Mouse (Mus musculus): ENCODE results near the gene 9330161L09Rik.
"Not testable (repeated sequence)": the region's sequence is repeated elsewhere in the genome, so short reads cannot be mapped to it uniquely, and the experiment has no call there.

The 9330161L09Rik gene

DNA sequence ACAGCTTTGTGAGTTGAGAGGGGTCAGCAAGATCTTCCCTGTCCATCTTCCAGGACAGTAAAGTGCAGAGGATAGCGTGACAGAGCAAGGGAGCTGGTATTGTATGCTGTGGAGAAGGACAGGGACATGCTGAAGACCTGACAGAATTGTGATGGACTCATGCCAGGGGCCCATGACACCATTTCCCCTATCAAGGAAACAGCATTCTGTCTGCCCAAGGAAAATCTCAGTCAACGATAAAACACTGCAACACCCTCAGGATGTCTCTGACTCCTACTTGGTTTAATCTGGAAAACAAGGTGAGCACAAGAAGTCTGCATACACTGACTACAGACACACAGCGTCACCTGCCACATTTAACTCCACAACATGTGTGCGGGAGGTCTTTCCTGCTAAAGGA is at the start of gene 9330161L09Rik:
Gene 9330161L09Rik (minus strand): TSS at position 101 of the 400 bp plus-strand sequence.
- no peak for DNase-seq

DNA sequence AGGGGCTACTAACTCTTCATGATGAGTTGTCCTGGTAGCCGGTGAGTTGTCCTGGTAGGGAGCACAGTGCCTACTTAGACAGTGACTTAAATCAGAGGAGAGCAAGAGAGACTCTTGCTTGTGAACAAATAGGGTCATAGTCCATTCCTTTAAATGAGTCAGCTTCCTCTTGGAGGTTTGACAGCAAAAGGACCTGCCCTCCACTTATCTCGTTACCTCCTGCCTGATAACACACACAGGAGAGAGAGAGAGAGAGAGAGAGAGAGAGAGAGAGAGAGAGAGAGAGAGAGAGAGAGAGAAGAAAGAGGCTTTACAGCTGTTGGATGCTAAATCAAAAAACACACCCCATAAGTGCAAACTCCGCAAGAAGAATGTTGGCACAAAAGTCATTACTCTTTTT is 49.5 kb upstream of the 9330161L09Rik start, which contains the start of gene Ifi27l2b:
Gene Ifi27l2b (minus strand): TSS at position 84 of the 400 bp plus-strand sequence.
- DNase-seq, result no peak

DNA sequence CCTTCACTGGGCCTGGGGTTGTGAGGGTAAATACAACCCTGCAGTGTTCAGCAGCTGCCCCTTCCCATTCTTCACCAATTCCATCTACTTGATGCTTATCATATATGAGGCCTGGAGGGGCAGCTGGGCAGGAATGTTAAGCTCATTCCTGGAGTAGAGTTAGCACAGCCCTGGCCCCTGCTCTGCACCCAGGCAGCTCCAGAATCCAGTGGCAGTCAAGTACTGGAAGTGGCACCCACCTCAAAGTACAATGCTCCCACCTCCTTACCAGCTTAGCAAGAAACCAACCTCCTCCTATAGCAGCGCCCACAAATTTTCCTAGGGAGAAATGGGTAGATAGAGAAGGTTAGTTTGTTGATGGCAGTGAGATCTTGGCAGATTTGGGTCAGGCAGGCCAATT is 49.1 kb upstream of the 9330161L09Rik start:
- not testable (repeated sequence) for DNase-seq

DNA sequence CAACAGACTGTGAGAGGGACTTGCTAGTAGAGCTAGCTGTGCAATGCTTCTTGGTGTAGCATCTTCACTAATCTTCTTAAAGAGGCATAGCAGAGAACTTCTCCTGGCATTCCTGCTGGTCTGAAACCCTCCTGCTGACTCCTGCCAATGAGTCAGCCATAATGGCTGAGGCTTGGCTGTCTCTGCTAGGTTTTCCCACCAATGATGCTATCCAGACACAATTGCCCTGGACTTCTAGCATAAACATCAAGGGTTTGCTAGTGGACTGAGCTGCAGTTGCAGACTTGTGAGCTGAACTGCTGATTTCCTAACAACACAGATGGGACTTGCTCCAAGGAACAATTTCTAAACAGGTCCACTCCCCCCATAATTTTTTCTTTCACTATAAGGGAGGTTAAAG is 45.7 kb upstream of the 9330161L09Rik start:
- no peak for DNase-seq

DNA sequence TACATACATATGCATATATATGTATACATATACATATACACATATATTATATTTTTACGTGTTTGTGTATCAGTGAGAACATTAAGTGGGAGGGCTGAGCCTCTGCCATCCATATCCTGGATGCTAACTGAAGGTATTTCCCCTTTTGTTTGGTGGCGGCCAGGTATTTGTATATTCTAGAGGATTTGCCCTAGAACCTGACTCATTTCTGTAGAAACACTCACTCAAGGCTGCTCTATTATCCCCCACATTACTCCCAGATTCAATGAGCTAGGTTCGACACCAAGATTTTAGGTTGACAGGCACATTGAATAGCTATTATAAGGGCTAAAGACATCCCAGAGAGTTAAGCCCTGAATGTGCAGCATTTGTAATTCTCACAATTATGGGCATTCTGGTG is 37.4 kb upstream of the 9330161L09Rik start:
- DNase-seq, result no peak

DNA sequence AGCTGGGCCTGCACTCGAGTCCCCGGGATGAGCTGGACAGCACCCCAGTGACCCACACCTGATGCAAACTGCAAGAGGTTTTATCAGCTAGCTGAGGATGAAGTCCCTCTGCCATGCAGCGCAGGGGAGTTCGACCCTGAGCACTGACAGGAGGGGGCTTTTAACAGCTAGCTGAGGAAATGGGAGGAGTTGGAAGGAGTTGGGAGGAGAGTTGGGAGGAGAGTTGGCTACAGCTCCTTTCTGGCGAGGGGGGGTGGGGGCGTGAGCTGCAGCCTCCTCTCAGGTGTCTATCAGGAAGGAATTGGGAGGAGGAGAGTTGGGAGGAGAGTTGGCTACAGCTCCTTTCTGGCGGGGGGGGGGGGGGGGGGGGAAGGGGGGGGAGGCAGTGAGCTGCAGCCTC is 36.6 kb upstream of the 9330161L09Rik start:
- not testable (repeated sequence) for DNase-seq

DNA sequence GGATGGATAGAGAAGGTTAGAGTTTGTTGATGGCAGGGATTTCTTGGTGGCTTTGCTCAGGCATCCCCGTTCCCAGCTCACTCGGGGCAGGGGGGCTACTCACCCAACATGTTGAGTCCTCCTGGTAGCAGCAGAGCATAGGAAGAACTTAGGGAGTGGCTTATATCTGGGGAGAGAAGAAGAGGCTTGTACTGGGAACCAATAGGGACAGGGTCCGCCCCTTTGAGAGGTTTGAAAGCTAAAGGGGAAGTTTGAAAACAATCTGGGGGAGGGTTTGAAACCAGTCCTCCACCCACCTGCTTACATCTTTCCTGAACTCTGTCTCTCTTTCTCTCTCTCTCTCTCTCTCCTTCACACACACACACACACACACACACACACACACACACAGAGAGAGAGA is 35.9 kb upstream of the 9330161L09Rik start, which contains the start of gene Ifi27l2a:
Gene Ifi27l2a (minus strand): TSS at position 157 of the 400 bp plus-strand sequence.
- no peak for DNase-seq

DNA sequence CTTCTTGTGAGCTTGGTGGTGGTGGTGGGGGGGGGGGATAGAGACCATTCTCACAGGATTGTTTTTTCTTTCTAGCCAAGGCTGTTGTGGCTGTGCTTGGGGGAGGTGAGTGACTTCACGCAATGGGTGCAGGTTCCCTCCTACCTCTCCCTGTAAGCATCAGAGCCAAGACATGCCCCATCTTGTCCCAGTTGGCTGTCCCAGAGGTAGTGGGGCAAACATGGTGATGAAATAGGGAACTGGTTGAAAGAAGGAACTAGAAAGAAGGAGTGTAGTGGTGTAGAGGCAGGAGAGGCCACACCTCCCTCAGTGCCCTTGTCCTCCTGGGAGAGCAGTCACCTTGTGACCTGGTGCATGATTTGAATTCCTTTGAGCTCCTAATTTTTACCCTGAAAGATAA is 30.0 kb upstream of the 9330161L09Rik start:
- DNase-seq, result no peak

DNA sequence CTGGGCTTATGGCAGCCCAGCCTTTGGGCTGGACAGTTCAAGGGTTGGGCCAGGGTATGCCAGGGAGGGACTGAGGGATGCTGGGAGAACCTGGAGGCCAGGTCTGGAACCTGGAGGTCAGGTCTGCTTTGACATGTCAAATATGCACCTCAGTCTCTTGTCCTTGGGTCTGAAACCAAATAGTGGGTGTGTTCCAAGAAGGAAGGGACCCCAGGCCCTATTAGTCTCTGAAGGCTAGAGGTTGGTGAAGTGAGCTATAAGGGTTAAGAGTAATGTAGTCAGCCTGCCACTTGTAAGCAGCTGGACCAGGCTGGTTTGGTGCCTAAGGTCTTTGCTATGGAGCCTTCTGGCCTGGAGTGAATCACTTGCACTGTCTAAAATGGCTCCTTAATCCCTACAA is 27.2 kb upstream of the 9330161L09Rik start:
- DNase-seq, result no peak

DNA sequence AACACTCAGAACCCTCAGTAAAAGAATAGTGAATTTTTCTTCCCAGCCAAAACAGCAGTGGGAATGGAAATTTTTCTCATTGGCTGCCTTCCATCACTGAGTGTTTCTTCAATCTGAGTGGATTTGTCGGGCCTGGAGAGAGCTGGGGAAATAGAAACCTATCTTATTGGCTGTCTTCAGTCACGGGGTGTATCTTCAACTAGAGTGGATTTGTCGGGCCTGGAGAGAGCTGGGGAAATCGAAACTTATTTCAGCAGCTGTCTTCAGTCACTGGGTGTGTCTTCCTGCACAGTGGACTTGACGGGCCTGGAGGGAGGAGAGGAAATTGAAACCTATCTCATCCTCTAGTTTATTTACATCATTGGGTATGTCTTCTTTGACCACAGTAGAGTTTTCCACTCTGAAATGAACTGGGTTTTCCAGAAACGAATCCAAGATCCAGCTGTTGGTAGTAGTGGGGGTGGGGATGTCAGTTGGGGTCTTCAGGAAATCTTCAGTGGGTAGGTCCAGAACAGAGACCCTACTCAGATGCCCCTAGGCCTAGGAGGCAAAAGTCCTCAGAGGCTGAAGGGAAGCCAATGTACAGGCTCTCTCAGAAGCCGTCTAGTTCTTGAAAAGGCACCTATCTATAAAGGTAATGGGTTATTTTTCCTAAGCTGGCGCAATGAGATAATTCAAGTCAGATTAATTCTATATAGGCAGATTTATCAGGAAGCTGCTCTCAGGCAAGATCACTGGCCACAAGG is 26.5 kb upstream of the 9330161L09Rik start, which contains the start of gene Ifi27:
Gene Ifi27 (plus strand): TSS at position 226 of the 746 bp plus-strand sequence.
- DNase-seq, result peak; percentile 65

DNA sequence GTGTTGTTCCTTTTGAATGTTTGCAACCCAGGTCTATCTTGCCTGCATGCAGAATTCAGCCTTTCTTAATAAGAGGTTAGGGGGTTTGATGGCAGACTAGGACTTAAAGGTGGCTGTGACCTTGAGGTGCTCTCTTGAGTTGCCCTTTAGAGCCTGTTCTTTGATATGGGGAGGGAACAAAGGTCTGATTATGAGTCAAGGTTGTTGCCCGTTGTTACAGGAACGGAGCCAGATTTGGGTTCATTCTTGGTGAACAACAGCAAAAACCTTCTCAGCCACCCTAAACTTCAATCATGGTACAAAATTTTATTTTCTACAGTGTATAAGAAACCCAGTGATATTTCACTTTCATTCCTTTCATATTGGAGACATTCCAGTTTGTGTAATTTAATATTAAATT is 25.8 kb upstream of the 9330161L09Rik start:
- no peak for DNase-seq

DNA sequence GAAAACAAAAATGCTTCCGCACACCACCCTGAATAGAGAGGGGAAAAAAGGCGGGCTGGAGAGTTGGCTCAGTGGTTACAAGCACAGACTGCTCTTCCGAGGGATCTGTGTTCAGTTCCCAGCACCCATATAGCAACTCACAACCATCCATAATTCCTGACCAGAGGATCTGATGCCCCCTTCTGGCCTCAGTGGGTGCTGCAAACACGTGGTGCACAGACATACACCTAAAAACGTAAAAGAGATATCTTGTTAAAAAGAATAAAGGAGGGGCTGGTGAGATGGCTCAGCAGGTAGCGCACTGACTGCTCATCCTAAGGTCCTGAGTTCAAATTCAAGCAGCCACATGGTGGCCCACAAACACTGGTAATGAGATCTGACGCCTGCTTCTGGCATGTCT is 19.1 kb upstream of the 9330161L09Rik start:
- no peak for DNase-seq

DNA sequence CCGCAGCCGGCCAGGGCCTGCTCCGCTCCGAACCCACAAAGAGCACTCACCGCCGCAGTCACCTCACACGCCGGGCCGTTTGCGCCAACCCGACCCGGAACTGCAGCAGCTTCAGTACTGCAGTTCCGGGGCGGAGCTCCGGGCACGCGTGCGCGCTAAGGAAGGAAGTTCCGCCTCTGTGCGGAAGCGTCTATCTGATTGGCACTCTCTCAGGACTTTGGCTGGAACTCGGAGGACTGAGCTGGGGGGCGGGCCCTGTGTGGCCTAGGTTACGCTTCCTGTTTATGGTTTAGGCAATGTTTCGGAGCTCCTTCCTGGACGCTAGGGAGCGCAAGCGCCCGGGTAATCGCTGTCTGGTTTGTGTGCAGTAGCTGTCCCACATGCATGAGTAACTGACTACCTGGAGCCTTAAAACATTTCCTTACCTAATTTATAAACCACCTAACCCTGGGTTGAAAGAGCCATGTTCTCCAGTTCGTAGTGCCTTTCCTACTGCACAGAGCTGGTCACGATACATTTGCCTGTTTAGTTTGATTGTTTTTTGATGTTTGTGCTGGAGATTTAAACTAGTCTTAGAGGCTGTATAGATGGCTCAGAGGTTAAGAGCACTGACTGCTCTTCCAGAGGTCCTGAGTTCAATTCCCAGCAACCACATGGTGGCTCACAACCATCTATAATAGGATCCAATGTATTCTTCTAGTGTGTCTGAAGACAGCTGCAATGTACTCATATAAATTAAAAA is 18.3 kb upstream of the 9330161L09Rik start, which contains the start of gene Ddx24:
Gene Ddx24 (minus strand): TSS at position 102 of the 742 bp plus-strand sequence.
- DNase-seq, result peak; percentile 98

DNA sequence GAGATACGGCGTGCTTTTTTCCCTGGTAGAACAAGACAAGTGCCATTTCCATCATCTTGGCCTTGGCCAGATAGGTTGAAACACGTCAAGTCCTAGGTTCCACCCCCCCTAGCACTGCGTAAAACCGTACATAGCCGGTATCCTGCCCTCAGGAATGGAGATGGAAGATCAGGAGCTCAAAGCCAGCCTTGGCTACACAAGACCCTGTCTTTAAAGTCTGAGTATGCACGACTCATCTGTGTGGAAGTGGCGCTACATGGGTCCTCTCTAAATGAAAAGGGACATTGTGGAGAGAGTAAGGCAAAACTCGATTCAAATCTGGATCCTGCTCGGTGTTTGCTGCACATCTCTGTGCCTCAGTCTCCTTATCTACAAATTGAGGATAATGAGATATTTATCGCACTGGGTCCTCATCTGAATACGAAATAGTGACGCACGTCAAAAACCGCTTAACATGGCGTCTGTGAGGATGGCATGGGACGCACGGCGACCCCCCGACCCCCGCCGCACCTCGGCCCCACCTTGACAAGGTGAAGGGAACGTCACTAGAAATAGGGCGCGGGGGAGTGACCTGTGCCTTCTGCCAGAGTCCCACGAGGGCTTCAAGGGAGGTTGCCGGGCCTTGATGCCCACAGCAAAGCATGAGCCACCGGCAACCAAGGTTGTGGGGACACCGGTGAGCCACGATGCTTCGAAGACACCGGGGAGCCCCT is 17.6 kb upstream of the 9330161L09Rik start:
- DNase-seq, result no peak

DNA sequence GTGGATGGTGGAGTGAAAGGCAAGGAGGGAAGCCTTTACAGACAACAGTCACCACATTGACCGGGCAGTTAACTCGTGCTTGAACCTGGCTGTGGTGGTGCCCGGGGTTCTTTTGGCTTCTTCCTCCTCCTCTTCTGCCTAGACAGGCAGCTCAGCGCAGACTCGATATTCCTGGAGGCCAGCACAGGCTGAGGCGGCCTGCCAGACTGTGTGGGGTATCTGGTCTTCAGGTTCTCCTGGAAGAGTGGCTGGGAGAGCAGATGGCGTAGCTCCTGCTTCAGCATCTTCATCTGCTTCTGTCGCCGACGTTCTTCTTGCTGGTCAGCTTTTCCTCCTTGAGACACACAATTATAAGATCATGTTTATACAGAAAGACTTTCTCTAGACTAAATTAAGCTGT is 524 bp upstream of the 9330161L09Rik start:
- DNase-seq, result no peak

DNA sequence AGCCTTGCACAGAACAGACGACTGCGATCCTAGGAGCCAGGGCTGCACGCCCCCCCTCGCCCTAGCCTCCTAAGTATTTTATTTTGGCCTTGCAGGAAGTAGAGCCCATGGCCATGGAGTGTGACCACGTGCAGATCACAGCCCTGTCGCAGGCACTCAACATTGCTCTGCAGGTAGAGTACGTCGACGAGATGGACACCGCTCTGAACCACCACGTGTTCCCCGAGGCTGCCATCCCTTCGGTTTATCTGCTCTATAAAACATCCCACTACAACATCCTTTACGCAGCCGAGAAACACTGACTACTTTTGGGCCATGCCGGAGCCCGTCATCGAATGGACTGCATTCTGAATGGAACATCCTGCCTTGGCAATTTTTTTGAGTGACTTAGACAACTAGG is 3.5 kb downstream of the 9330161L09Rik start:
- DNase-seq, result no peak

DNA sequence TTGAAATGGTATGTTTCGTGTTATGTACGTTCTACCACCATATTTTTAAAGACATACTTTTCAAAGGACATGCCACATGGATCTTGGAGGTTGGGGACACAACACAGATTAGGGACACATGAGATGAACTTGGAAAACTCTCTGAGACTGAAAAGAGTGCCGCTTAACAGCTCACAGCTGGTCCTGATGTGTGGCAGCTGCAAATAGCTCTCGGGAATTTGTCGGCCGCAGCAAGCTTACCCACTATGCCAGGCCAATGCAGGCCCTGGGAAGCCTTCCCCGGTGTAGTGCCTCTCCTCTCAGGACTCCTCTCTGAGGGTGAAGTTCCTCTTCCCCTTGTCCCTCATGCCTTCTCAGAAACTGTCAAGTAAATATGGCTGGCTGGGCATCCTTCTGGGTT is 10.9 kb downstream of the 9330161L09Rik start:
- DNase-seq, result no peak

DNA sequence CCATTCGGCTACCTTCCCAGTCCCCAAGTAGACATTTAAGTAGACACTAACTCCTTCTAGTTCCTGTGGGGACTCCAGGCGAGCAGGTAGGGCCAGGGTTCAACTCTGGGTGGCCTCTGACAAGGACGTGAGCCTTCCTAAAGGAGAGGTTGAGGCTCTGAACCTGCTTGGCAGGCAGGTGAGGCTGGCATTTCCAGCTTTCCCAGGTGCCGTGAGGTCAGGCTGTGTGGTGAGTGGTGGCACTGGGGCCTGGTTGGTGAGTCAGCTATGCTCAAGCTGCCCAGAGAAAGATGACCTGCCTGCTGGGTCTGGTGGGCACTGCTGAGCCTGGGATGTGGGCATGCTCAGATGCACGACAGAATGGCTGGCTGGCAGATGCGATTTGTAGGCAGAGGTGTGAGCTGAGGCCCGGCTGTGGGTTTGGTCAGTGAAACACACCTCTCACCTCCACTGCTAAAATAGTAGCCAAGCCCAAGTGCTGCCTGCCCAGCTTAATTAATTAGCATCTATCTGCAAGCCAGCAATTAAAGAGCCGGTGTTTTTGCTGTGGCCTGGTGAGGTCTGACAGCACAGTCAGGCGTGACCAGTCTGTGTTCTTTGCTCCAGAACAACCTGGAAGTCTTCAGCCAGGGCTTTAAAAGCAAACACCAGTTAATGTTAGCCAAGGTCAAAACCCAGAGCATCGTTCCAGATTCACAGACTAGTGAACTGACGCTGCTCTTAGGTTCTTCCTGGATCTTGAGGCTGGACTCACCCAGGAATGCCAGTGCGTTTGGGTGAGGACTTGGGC is 11.9 kb downstream of the 9330161L09Rik start:
- DNase-seq, result peak; percentile 41

DNA sequence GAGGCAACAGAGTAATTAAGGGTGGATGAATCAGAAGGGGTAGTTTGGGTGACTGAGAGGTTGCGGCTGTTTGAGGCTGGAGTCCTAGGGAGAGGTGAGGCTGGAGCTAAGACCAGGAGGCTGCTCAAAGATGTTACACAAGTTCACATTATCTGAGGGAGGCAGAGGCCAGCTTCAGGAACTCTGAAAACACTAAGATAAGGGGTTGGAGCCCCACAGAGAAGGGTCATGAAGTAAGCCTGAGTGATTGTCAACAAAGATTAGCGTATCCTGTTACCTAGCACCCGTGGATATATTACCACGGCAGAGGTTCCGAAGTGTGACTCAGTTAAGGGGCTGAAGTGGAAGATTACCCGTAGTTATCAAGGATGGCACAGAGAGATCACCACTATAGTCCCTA is 14.1 kb downstream of the 9330161L09Rik start:
- DNase-seq, result no peak

DNA sequence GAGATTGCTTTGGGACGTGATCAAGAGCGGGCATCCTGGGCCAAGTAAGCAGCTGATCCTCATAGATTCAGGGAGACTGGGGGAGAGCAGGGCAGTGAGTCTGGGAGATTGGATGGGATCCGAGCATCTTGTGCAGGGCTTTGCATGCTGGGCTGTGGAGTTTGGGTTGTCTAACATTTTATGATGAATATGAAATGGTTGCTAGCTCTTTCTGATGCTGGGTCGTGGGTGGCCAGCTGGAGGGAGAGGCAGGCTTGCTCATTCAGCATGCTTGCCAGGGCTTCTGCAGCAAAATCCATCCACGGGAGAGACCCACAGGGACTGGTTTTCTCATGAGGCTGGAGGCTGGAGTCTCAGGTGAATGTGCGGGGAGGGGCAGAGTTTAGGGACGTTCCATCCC is 16.5 kb downstream of the 9330161L09Rik start:
- no peak for DNase-seq

DNA sequence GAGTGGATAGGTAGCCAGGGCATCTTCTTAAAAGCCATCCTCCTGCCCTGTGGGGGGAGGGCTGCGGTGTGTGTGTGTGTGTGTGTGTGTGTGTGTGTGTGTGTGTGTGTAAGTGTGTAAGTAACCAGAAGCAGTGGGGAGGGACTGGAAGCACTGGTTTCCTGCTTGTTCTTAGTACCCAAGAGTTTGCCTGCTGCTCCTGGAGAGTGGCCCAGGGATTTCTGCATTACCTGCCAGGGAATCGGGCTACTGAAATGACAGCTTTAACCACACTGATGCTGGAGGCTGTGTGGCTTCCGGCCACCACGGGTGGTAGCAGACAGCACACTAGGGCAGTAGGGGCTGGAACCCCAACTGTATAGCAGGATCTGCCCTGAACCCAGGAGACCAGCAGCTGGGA is 17.6 kb downstream of the 9330161L09Rik start:
- DNase-seq, result no peak

DNA sequence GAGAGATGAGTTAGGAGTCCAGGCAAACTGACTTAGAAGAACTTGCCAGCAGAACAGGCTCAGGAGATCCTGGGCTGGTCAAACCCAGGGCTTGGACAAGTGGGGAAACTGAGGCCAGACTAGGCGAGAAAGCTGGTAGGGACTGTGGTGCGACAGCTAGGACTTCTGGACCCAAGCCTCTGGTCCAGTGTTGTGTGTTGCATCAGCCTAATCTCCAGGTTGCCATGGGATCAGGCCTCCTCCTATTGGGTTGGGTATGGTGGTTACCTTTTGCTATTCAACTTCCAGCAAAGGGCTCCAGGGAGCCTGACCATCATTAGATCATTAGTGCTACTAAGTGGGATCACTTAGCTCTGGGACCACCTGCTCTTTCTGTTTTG is 18.3 kb downstream of the 9330161L09Rik start:
- DNase-seq, result no peak

Data from kidney, adult 18-20 months (tissue).